Mouse (Mus musculus) kidney, postnatal 14 days (tissue): ENCODE results near the gene Cemip.

Source experiments
- DNase-seq: peaks from one replicate; pipeline ENCODE4 v3.0.0; 2022; ENCODE audit warnings: mixed read lengths

Gene Cemip

GRCm38 (mm10) chr7:83952511-83952910, 133.8 kb downstream of the Cemip start:
- no peak for DNase-seq

- no peak for DNase-seq
Measured at GRCm38 (mm10) chr7:83951327-83951726, 135.0 kb downstream of the Cemip start.

- DNase-seq: no peak
Measured at GRCm38 (mm10) chr7:83949662-83950061, 136.6 kb downstream of the Cemip start.

GRCm38 (mm10) chr7:83948743-83949142, 137.6 kb downstream of the Cemip start:
- DNase-seq: no peak

GRCm38 (mm10) chr7:83941701-83942101, 144.6 kb downstream of the Cemip start:
- DNase-seq: no peak

- DNase-seq: no peak
Measured at GRCm38 (mm10) chr7:83940136-83940535, 146.2 kb downstream of the Cemip start.

GRCm38 (mm10) chr7:83939017-83939721, 147.1 kb downstream of the Cemip start:
- no peak for DNase-seq

GRCm38 (mm10) chr7:83921637-83922036, 164.7 kb downstream of the Cemip start:
- DNase-seq: no peak

GRCm38 (mm10) chr7:83920241-83920640, 166.1 kb downstream of the Cemip start:
- no peak for DNase-seq

GRCm38 (mm10) chr7:83914566-83914965, 171.7 kb downstream of the Cemip start:
- DNase-seq: peak; percentile 84

GRCm38 (mm10) chr7:83913995-83914394, 172.3 kb downstream of the Cemip start:
- DNase-seq: no peak

- DNase-seq: no peak
Measured at GRCm38 (mm10) chr7:83913405-83913932, 172.8 kb downstream of the Cemip start.

GRCm38 (mm10) chr7:83911909-83912308, 174.4 kb downstream of the Cemip start:
- DNase-seq: no peak

GRCm38 (mm10) chr7:83904831-83905230, 181.5 kb downstream of the Cemip start:
- DNase-seq: no peak

- no peak for DNase-seq
Measured at GRCm38 (mm10) chr7:83902296-83903145, 183.8 kb downstream of the Cemip start.

GRCm38 (mm10) chr7:83901425-83901824, 184.9 kb downstream of the Cemip start:
- no peak for DNase-seq

GRCm38 (mm10) chr7:83900519-83900918, 185.8 kb downstream of the Cemip start:
- DNase-seq: no peak

- no peak for DNase-seq
Measured at GRCm38 (mm10) chr7:83898267-83898666, 188.0 kb downstream of the Cemip start.

GRCm38 (mm10) chr7:83896077-83896740, 190.1 kb downstream of the Cemip start:
- DNase-seq: no peak

GRCm38 (mm10) chr7:83894348-83894747, 192.0 kb downstream of the Cemip start:
- no peak for DNase-seq

- DNase-seq: no peak
Measured at GRCm38 (mm10) chr7:83892333-83892669, 194.0 kb downstream of the Cemip start.

- DNase-seq: peak; percentile 100
Measured at GRCm38 (mm10) chr7:83891433-83892332, 194.6 kb downstream of the Cemip start.
